Mouse (Mus musculus): ENCODE measurements around the gene Wdr37. TPM values are rescaled to one million over a fixed set of nuclear protein-coding genes. Genes with fewer than 3 reads are reported as not detected.

Gene Wdr37
- total RNA-seq, 4 experiments from 2014 or later: 44.7 to 54.1 (median 49.6) TPM

Small RNAs within 50 kb of the gene (microRNA-seq; reads per million reads assigned to microRNA genes)
- gene Gm22750: 0 reads per million in 2 experiments

Other genes starting within 250 kb of the Wdr37 start
- 10 to 100 TPM; 38.3 to 87.2 (median 74.2) TPM for gene Idi1, start 13.6 kb upstream of the Wdr37 start, total RNA-seq (2022)
- not detected for gene Gm9745, start 76.3 kb upstream of the Wdr37 start, total RNA-seq (2022)
- gene Idi2, start 81.0 kb upstream of the Wdr37 start, total RNA-seq (2022): not detected
- 10 to 100 TPM; 54.3 to 63.3 (median 58.9) TPM for gene Gtpbp4, start 124.2 kb upstream of the Wdr37 start, total RNA-seq (2022)
- 10 to 100 TPM; 65.9 to 70.3 (median 67.2) TPM for gene Larp4b, start 222.0 kb upstream of the Wdr37 start, total RNA-seq (2022)

Measured in adrenal gland, adult 8-10 months (tissue).